In the genomic region with DNA sequence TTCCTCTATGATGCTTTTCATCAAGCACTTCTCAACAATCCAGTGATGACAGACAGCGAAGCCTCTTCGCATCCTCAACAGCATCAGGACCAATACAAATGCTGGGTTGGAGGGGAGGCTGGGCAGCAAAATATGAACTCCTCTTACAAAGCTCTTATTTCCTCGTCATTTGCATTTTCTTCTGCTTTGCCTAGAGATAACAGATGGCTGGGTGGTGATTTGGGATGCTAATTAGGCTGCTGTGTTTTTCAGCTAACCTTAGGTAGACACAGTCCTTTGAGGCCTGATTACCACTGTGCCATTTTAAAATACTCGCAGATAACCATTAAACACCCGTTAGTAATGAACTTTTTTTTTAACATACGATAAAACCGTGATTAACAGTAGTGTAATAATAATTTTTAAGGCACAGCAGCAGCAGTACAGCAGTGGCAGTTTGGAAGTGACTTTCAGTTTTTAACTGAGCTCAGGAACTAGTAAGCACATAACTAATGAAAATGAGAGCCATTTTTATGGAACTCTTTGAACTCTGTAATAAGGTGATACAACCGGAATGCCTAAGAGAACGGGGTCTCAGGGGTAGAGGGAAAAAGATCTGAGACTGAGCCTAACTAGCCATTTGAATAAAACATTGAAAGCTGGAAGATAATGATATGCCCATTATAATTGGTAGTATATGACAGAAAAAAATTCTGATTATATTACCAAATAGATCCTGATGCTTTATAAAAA, we compare ENCODE assay signal across 14 mouse cellular contexts.
DNase-seq lines count a peak whose midpoint lies in the region; ATAC-seq lines count a peak whose summit lies in the region.
"Had no signal": no experiment of that assay in that cellular context is flagged by ENCODE, and none has a peak within 500 bp of the region (broad histone marks: within the 10 kb centered on the region; RNA-seq: fewer than 3 reads in every experiment).

No protein-coding gene starts in this region.

- H3K36me3 ChIP-seq in forebrain, embryonic 13.5 days (ENCODE audit: poor library complexity, severe bottlenecking) = no peaks in the 10 kb centered on the region
- no peaks in the 10 kb centered on the region for H3K36me3 ChIP-seq in hindbrain, embryonic 14.5 days (replicated peaks; ENCODE audit: control insufficient read depth, insufficient read depth)
- H3K36me3 ChIP-seq in neural tube, embryonic 13.5 days = no peaks in the 10 kb centered on the region
- H3K36me3 ChIP-seq: embryonic facial prominence, embryonic 12.5 days; liver, embryonic 12.5 days had no signal

- no peaks in the 10 kb centered on the region for H3K27me3 ChIP-seq in forebrain, embryonic 13.5 days
- H3K27me3 ChIP-seq in hindbrain, embryonic 14.5 days (ENCODE audit: control insufficient read depth, insufficient read depth, low read length) = no peaks in the 10 kb centered on the region
- H3K27me3 ChIP-seq in neural tube, embryonic 13.5 days = no peaks in the 10 kb centered on the region
- H3K27me3 ChIP-seq: embryonic facial prominence, embryonic 12.5 days; liver, embryonic 12.5 days had no signal

- H3K4me2 ChIP-seq in forebrain, embryonic 13.5 days = peak overlapping the region; percentile 27; the same call in 1 of the 2 replicates
- no peak overlapping the region for H3K4me2 ChIP-seq in hindbrain, embryonic 14.5 days (replicated peaks)
- no peak overlapping the region for H3K4me2 ChIP-seq in neural tube, embryonic 13.5 days
- H3K4me2 ChIP-seq: embryonic facial prominence, embryonic 12.5 days; liver, embryonic 12.5 days had no signal

- peak overlapping the region; percentile 72 for H3K27ac ChIP-seq in forebrain, embryonic 13.5 days
- peak overlapping the region; percentile 80 for H3K27ac ChIP-seq in hindbrain, embryonic 14.5 days
- peak overlapping the region; percentile 61 for H3K27ac ChIP-seq in neural tube, embryonic 13.5 days (replicated peaks)
- H3K27ac ChIP-seq: embryonic facial prominence, embryonic 12.5 days; liver, embryonic 12.5 days had no signal

- intact Hi-C loops in left cerebral cortex, postnatal 4 days (cut with DNase I) = no loop called here

- H3K9ac ChIP-seq in forebrain, embryonic 13.5 days = no peak overlapping the region
- H3K9ac ChIP-seq in hindbrain, embryonic 14.5 days = no peak overlapping the region
- H3K9ac ChIP-seq in neural tube, embryonic 13.5 days = no peak overlapping the region
- H3K9ac ChIP-seq: embryonic facial prominence, embryonic 12.5 days; liver, embryonic 12.5 days had no signal

- 41% methylated on average over 9 of the region's 9 CpGs for WGBS in forebrain, embryonic 13.5 days
- 44% methylated on average over 9 of the region's 9 CpGs for WGBS in hindbrain, embryonic 14.5 days
- WGBS in neural tube, embryonic 13.5 days = 49% methylated on average over 9 of the region's 9 CpGs

- H3K4me3 ChIP-seq in forebrain, embryonic 13.5 days = no peak overlapping the region
- no peak overlapping the region for H3K4me3 ChIP-seq in hindbrain, embryonic 14.5 days (replicated peaks; ENCODE audit: low read length)
- no peak overlapping the region for H3K4me3 ChIP-seq in neural tube, embryonic 13.5 days
- H3K4me3 ChIP-seq: embryonic facial prominence, embryonic 12.5 days; liver, embryonic 12.5 days had no signal

- no peaks in the 10 kb centered on the region for H3K9me3 ChIP-seq in forebrain, embryonic 13.5 days (replicated peaks)
- no peaks in the 10 kb centered on the region for H3K9me3 ChIP-seq in hindbrain, embryonic 14.5 days (ENCODE audit: control insufficient read depth, low read length)
- no peaks in the 10 kb centered on the region for H3K9me3 ChIP-seq in neural tube, embryonic 13.5 days
- H3K9me3 ChIP-seq: embryonic facial prominence, embryonic 12.5 days; liver, embryonic 12.5 days had no signal

- peak; percentile 2 for DNase-seq in left cerebral cortex, postnatal 4 days
- DNase-seq in left cerebral cortex, adult 11 months (ENCODE audit: low spot score) = no peak
- peak; percentile 59 for DNase-seq in hindbrain, embryonic 14.5 days (ENCODE audit: low spot score)
- no peak for DNase-seq in embryo, embryonic 9.5 days (ENCODE audit: extremely low spot score)
- DNase-seq in layer of hippocampus, adult 9-11 months = no peak
- DNase-seq: cerebellum, adult 2 months; heart, adult 18-20 months; heart, postnatal 10 days; kidney, adult 2 months had no signal

- peak; percentile 93 for ATAC-seq in forebrain, embryonic 13.5 days
- peak; percentile 88 for ATAC-seq in hindbrain, embryonic 14.5 days (ENCODE audit: low FRiP score)
- peak; percentile 92 for ATAC-seq in neural tube, embryonic 13.5 days (ENCODE audit: low read depth)
- ATAC-seq: liver, embryonic 12.5 days; lung, postnatal 0 days had no signal

- H3K4me1 ChIP-seq in forebrain, embryonic 13.5 days = no peaks in the 10 kb centered on the region
- H3K4me1 ChIP-seq in hindbrain, embryonic 14.5 days (replicated peaks; ENCODE audit: control insufficient read depth, insufficient read depth, low read length) = peaks cover 6% of the 10 kb centered on the region; the same call in 1 of the 2 replicates
- peaks cover 8% of the 10 kb centered on the region; the same call in 1 of the 2 replicates for H3K4me1 ChIP-seq in neural tube, embryonic 13.5 days (replicated peaks)
- H3K4me1 ChIP-seq: embryonic facial prominence, embryonic 12.5 days; liver, embryonic 12.5 days had no signal

Comparison
In these comparisons a context has a peak if more than half of its experiments do, and no peak if none do; other contexts are left out.
1. DNase-seq: peak in left cerebral cortex, postnatal 4 days (single experiment) and hindbrain, embryonic 14.5 days (single experiment); none in left cerebral cortex, adult 11 months (single experiment), embryo, embryonic 9.5 days (single experiment) and layer of hippocampus, adult 9-11 months (single experiment).
2. Peak in every context shown above with its lines, with median percentiles within 50 percentile points of each other: ATAC-seq and H3K27ac ChIP-seq.